Mouse (Mus musculus): ENCODE measurements around the gene Fbln7.
A peak's percentile ranks its signal among the peaks of the same experiment; 100 is the strongest.

DNA sequence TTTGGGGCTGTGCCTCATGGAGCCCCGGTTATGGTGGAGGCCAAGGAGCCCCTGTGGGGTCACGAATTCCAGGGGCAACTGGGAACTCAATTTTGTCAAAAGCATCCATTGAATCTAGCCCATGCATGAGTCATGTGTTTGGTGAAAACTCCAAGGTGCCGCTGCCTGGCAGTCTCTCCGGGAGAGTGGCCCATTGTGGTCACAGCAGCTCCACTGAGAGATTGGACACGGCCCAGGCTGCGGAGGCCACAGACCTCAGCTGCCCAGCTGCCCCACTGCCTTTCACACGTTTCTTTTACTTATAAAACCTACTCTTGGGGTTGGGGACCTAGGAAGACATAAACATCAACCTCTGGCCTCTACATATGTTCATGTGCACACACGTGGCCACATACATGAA, 12.7 kb downstream of the Fbln7 start:
- TF ChIP-seq MYOD1 (IDR thresholded peaks at IDR 0.05; ENCODE audit: control insufficient read depth in 1 of 3, insufficient read length in 2 of 3, low read depth in 2 of 3), result peak in 2 of 3 experiments; percentile 14 to 44
- no peak for TF ChIP-seq MAX (IDR thresholded peaks at IDR 0.05; ENCODE audit: low read depth)
- TF ChIP-seq POLR2AphosphoS2 (IDR thresholded peaks at IDR 0.05; ENCODE audit: insufficient read length, low read depth), result no peak
- TF ChIP-seq TCF3 (IDR thresholded peaks at IDR 0.05; ENCODE audit: insufficient read length, low read depth), result no peak
- TF ChIP-seq POLR2A (IDR thresholded peaks at IDR 0.05; ENCODE audit: insufficient read length, low read depth), result no peak
- TF ChIP-seq USF1 (IDR thresholded peaks at IDR 0.05; ENCODE audit: low read depth), result no peak
- TF ChIP-seq MYOG (IDR thresholded peaks at IDR 0.05; ENCODE audit: control insufficient read depth in 1 of 3, insufficient read depth in 1 of 3, insufficient read length in 2 of 3, low read depth in 2 of 3), result peak in 2 of 3 experiments; percentile 48 to 53
